Mouse (Mus musculus) lung, embryonic 15.5 days (tissue): ENCODE measurements around the gene Scaf11. TPM values are rescaled to one million over a fixed set of nuclear protein-coding genes. Genes with fewer than 3 reads are reported as not detected.

Source experiments
- ATAC-seq: fragments of 200-750 bp; cut with Nextera tagmentation; 2 replicates; pipeline ENCODE4 v1.8.0; 2017; ENCODE audit warnings: moderate number of reproducible peaks, borderline replicate concordance; ENCODE audit not compliant: low FRiP score, low TSS enrichment; ENCODE audit errors: extremely low read depth
- H3K27ac ChIP-seq: fragments of 300-500 bp; sonication (generic); 2 replicates; pipeline ENCODE4 v1.5.1; 2015; ENCODE audit warnings: moderate library complexity, mild to moderate bottlenecking, inconsistent platforms
- H3K27me3 ChIP-seq: fragments of 300-500 bp; sonication (generic); 2 replicates; pipeline ENCODE4 v1.6.1; 2015; ENCODE audit warnings: inconsistent platforms
- H3K36me3 ChIP-seq: fragments of 300-500 bp; sonication (generic); 2 replicates; pipeline ENCODE4 v1.6.1; 2015; ENCODE audit warnings: inconsistent platforms
- H3K4me1 ChIP-seq: fragments of 300-500 bp; sonication (generic); 2 replicates; pipeline ENCODE4 v1.6.1; 2015; ENCODE audit warnings: inconsistent platforms
- H3K4me2 ChIP-seq: fragments of 300-500 bp; sonication (generic); 2 replicates; pipeline ENCODE4 v1.6.1; 2015; ENCODE audit warnings: inconsistent platforms, mild to moderate bottlenecking, moderate library complexity
- H3K4me3 ChIP-seq: fragments of 300-500 bp; sonication (generic); 2 replicates; pipeline ENCODE4 v1.5.1; 2015; ENCODE audit warnings: mild to moderate bottlenecking, inconsistent platforms
- H3K9ac ChIP-seq: fragments of 300-500 bp; sonication (generic); 2 replicates; pipeline ENCODE4 v1.6.1; 2015; ENCODE audit warnings: inconsistent platforms
- H3K9me3 ChIP-seq: fragments of 300-500 bp; sonication (generic); 2 replicates; pipeline ENCODE4 v1.6.1; 2016; ENCODE audit warnings: inconsistent platforms
- WGBS: fragments of 180-500 bp; shearing (Covaris S2); methylation state at CpG from one replicate; pipeline ENCODE4 v1.1.7; 2015; 5-methylcytosine and 5-hydroxymethylcytosine counted together
- polyA plus RNA-seq: library from polyadenylated mRNA; unstranded; fragments of >200 nt; fragmentation: Nextera tagmentation; extraction: Ambion mirVana; gene quantifications from 2 replicates; pipeline ENCODE4 v1.2.1, GENCODE M21; 2015

The Scaf11 gene
- polyA plus RNA-seq, 1 experiment from 2014 or later: 93.5 TPM

GRCm38 (mm10) chr15:96487066-96487698, 26.5 kb upstream of the Scaf11 start:
- Histone ChIP-seq H3K36me3 (no peaks in the 10 kb centered on the region), H3K27me3 (no peaks in the 10 kb centered on the region), H3K4me2 (no peak overlapping the region), H3K9me3 (no peaks in the 10 kb centered on the region), H3K9ac (no peak overlapping the region), H3K27ac (no peak overlapping the region), H3K4me1 (no peaks in the 10 kb centered on the region; the same call in 1 of the 2 replicates), H3K4me3 (no peak overlapping the region)
- WGBS: 53% methylated on average over 12 of the region's 12 CpGs
- ATAC-seq: no peak

GRCm38 (mm10) chr15:96480822-96481221, 20.2 kb upstream of the Scaf11 start:
- no peak overlapping the region for H3K4me2 ChIP-seq
- no peak overlapping the region for H3K4me3 ChIP-seq
- no peak overlapping the region for H3K9ac ChIP-seq
- no peak for ATAC-seq
- no peak overlapping the region for H3K27ac ChIP-seq
- 84% methylated on average over 3 of the region's 3 CpGs for WGBS
- H3K36me3 ChIP-seq: no peaks in the 10 kb centered on the region
- no peaks in the 10 kb centered on the region for H3K9me3 ChIP-seq
- no peaks in the 10 kb centered on the region for H3K4me1 ChIP-seq
- H3K27me3 ChIP-seq: no peaks in the 10 kb centered on the region

DNA sequence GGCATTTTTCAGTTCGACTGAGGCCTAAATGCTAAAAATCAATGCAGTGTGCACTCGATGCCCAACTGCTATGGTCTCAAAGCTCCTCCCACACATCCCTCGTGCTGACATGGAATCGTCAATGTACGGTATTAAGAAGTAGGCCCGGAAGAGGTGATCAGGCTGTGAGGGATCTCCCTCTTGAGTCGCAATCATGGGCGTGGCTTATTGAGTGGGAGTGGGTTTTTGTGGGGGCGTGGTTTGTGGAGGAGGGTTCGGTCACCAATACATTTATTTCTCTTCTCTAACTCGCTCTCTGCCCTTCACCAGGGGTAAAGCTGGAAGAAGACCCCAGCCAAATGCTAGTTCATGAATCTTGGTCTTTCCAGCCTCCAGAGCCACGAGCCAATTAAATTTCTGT, 17.4 kb upstream of the Scaf11 start:
- no peaks in the 10 kb centered on the region for H3K27me3 ChIP-seq
- H3K27ac ChIP-seq: no peak overlapping the region
- no peak overlapping the region for H3K9ac ChIP-seq
- ATAC-seq: no peak
- no peaks in the 10 kb centered on the region for H3K36me3 ChIP-seq
- H3K4me1 ChIP-seq: no peaks in the 10 kb centered on the region
- no peak overlapping the region for H3K4me2 ChIP-seq
- no peaks in the 10 kb centered on the region for H3K9me3 ChIP-seq
- WGBS: 82% methylated on average over 12 of the region's 12 CpGs
- H3K4me3 ChIP-seq: no peak overlapping the region

DNA sequence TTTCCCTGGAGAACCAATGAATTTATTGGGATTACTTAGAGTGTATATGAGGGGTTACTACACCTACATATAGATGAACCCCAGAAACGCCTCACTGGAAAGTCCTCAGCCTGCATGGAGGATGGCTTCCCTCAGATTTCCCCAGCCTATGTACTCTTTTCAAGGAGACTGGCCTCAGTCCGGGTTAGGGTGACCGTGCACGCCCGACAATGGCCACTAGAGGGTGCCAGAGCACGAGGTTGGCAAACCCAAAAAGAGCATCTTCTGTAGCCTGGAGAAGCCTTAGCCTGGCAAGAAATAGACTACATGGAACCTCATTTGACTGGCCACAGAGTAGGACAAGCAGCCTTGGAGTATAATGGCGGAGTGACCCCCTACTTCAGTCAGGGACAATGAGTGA, 15.7 kb upstream of the Scaf11 start:
- H3K4me1 ChIP-seq: no peaks in the 10 kb centered on the region
- 9% methylated on average over 7 of the region's 7 CpGs for WGBS
- peak; percentile 69; the same call in 1 of the 2 replicates for ATAC-seq
- H3K9me3 ChIP-seq: no peaks in the 10 kb centered on the region
- no peak overlapping the region for H3K27ac ChIP-seq
- H3K36me3 ChIP-seq: no peaks in the 10 kb centered on the region
- no peak overlapping the region for H3K4me3 ChIP-seq
- no peak overlapping the region for H3K9ac ChIP-seq
- H3K4me2 ChIP-seq: no peak overlapping the region
- no peaks in the 10 kb centered on the region for H3K27me3 ChIP-seq

DNA sequence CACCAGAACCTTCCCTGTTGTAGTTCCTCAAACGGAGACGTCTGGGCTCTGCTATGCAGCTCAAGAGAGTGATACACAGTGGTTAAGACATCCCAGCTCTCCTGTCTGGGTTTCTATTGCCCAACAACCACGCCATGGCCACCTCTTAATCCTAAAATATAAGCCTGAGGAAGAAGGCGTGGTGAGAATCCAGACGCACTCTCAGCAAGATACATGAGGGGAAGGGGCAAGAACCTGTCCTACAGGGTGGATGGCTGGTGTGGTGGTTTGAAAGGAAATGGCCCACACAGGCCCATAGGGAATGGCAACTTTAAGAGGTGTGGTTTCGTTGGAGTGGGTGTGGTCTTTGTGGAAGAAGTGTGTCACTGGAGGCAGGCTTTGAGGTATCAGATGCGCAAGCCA, 14.9 kb upstream of the Scaf11 start:
- H3K4me1 ChIP-seq: no peaks in the 10 kb centered on the region
- H3K9me3 ChIP-seq: no peaks in the 10 kb centered on the region
- ATAC-seq: no peak
- no peaks in the 10 kb centered on the region for H3K36me3 ChIP-seq
- H3K4me2 ChIP-seq: no peak overlapping the region
- 83% methylated on average over 7 of the region's 7 CpGs for WGBS
- no peak overlapping the region for H3K27ac ChIP-seq
- no peak overlapping the region for H3K9ac ChIP-seq
- no peak overlapping the region for H3K4me3 ChIP-seq
- no peaks in the 10 kb centered on the region for H3K27me3 ChIP-seq

DNA sequence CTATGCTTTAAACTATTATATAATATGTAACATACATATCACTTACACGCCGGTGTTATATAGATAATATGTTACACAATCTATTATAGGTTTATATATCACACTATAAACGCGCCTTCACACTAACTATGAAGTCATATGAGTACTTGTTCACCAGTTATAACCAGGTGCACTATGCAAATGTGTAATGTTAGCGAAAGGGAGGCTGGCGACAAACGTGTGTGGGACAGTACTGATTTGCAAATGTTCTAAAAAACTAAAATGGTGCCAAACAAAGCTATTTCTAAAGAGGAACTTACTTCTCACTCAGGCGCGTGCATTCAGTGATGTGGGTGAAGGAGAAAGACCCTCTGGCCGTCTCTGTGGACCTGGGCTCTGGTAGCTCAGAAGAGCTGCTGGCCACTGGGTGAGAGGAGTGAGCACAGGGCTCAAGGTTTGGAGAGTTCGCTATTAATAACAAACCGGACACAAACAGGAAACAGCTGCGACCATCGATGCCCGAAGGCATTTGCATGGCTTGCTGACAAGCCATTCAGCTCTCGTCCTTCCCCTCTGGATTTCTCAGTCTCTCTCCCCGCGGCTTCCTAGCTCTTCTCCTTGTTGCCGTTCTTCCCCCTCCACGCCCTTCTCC, 13.8 kb upstream of the Scaf11 start:
- Histone ChIP-seq H3K27ac (peak overlapping the region; percentile 29; the same call in 1 of the 2 replicates), H3K27me3 (no peaks in the 10 kb centered on the region), H3K9me3 (no peaks in the 10 kb centered on the region), H3K4me3 (no peak overlapping the region), H3K4me1 (no peaks in the 10 kb centered on the region), H3K36me3 (no peaks in the 10 kb centered on the region), H3K9ac (no peak overlapping the region), H3K4me2 (no peak overlapping the region)
- no peak for ATAC-seq
- 68% methylated on average over 20 of the region's 20 CpGs for WGBS

DNA sequence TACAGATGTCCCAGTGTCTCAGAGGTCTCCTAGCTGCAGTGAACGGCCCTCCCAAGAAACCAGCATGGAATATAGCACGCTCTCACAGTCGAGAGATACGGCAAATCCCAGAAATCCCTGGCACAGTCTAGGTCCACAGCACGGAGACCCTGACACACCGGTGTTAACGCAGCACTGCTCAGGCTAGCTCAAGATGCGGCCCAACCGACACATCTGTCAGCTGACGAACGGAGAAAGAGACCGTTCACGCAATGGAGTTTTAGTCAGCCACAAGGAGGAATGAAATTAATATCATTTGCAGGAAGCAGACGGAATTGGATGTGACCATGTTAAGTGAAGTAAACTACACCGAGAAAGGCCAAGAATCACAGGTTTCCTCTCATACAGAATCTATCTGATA, 13.3 kb upstream of the Scaf11 start:
- H3K36me3 ChIP-seq: no peaks in the 10 kb centered on the region
- H3K27ac ChIP-seq: no peak overlapping the region
- no peak overlapping the region for H3K9ac ChIP-seq
- no peak overlapping the region for H3K4me3 ChIP-seq
- H3K27me3 ChIP-seq: no peaks in the 10 kb centered on the region
- ATAC-seq: no peak
- 88% methylated on average over 15 of the region's 15 CpGs for WGBS
- H3K4me2 ChIP-seq: no peak overlapping the region
- H3K9me3 ChIP-seq: no peaks in the 10 kb centered on the region
- no peaks in the 10 kb centered on the region for H3K4me1 ChIP-seq

DNA sequence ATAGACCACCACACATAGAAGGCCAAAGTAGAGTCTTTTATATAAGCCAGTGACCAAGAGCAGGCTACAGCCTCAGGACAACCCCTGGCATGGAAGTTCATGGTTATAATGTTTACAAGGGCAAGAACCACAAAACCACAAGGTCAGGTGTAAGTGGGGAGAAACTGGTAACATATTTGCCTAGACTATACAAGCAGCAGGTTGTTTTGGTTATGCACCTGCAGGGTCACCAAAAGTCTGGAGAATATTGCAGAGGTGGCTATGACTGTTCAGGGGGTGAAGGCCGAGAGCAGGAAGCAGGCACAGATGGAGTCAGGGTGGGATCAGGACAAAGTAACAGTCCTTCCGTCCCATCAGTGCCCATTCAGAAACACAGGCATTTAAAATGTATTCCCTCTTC, 7.7 kb upstream of the Scaf11 start:
- Histone ChIP-seq H3K36me3 (no peaks in the 10 kb centered on the region), H3K4me2 (no peak overlapping the region), H3K27ac (no peak overlapping the region), H3K9me3 (no peaks in the 10 kb centered on the region), H3K27me3 (no peaks in the 10 kb centered on the region), H3K9ac (no peak overlapping the region), H3K4me3 (no peak overlapping the region), H3K4me1 (no peaks in the 10 kb centered on the region)
- WGBS: 73% methylated on average over 2 of the region's 2 CpGs
- ATAC-seq: no peak

DNA sequence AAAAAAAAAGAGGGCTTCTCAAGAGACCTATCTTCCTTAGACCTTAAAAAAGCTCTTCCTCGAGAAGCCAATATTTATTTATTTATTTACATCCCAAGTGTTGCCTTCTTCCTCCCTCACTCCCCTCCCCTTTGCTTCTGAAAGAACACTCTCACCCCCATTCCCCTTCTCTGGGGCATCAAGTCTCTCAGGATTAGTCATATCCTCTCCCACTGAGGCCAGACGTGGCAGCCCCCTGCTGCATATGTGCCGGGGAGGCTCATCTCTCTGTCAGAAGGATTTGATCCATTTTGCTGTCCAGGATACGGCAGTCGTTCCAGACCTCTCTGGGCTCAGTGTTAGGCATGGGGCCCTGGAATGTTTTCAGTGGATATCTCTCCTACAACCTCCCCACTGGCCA, 7.2 kb upstream of the Scaf11 start:
- no peaks in the 10 kb centered on the region for H3K27me3 ChIP-seq
- H3K4me2 ChIP-seq: no peak overlapping the region
- H3K4me3 ChIP-seq: no peak overlapping the region
- H3K27ac ChIP-seq: no peak overlapping the region
- no peaks in the 10 kb centered on the region for H3K36me3 ChIP-seq
- no peaks in the 10 kb centered on the region for H3K4me1 ChIP-seq
- H3K9me3 ChIP-seq: no peaks in the 10 kb centered on the region
- WGBS: 56% methylated on average over 5 of the region's 5 CpGs
- ATAC-seq: no peak
- H3K9ac ChIP-seq: no peak overlapping the region

DNA sequence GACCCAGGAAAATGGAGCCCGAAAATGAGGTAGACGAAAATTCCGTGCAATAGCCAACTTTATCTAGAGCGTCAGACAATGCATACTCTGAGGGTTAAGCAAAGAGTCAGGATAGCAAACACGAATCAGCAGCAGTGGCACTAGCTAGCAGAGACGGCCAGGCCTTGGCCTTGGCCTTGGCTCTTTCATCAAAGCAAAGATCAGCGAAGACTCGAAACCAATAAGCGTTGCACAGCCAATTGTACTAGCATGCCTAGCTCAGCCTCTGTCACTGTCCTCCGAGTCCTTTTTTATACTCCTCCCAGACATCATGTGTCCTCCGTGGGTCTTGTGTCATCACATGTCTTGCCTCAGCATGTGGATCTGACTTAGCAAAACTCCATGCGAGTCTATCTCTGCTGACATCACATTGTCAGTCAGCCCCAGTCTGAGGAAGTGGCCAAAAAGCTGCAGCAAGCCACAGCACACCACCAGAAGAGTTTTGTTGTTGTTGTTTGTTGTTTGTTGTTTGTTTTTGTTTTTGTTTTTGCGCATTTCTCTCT, 5.8 kb upstream of the Scaf11 start:
- WGBS: 89% methylated on average over 13 of the region's 13 CpGs
- no peaks in the 10 kb centered on the region for H3K9me3 ChIP-seq
- H3K27ac ChIP-seq: no peak overlapping the region
- no peak for ATAC-seq
- H3K4me2 ChIP-seq: no peak overlapping the region
- peaks cover 3% of the 10 kb centered on the region; the same call in 1 of the 2 replicates for H3K4me1 ChIP-seq
- no peaks in the 10 kb centered on the region for H3K27me3 ChIP-seq
- H3K4me3 ChIP-seq: no peak overlapping the region
- no peaks in the 10 kb centered on the region for H3K36me3 ChIP-seq
- no peak overlapping the region for H3K9ac ChIP-seq

GRCm38 (mm10) chr15:96465076-96465475, 4.4 kb upstream of the Scaf11 start:
- ATAC-seq: no peak
- no peak overlapping the region for H3K27ac ChIP-seq
- no peaks in the 10 kb centered on the region for H3K27me3 ChIP-seq
- no peak overlapping the region for H3K9ac ChIP-seq
- WGBS: 82% methylated on average over 11 of the region's 11 CpGs
- H3K4me2 ChIP-seq: no peak overlapping the region
- H3K4me3 ChIP-seq: no peak overlapping the region
- H3K36me3 ChIP-seq: no peaks in the 10 kb centered on the region
- H3K9me3 ChIP-seq: no peaks in the 10 kb centered on the region
- peaks cover 3% of the 10 kb centered on the region; the same call in 1 of the 2 replicates for H3K4me1 ChIP-seq

- H3K27ac ChIP-seq: no peak overlapping the region
- 95% methylated on average over 15 of the region's 15 CpGs for WGBS
Observed at GRCm38 (mm10) chr15:96463821-96464220, 3.2 kb upstream of the Scaf11 start.

More at GRCm38 (mm10) chr15:96463821-96464220, 3.2 kb upstream of the Scaf11 start:
- Histone ChIP-seq H3K27me3 (no peaks in the 10 kb centered on the region), H3K9ac (no peak overlapping the region), H3K4me1 (peaks cover 9% of the 10 kb centered on the region), H3K9me3 (no peaks in the 10 kb centered on the region), H3K36me3 (no peaks in the 10 kb centered on the region), H3K4me3 (no peak overlapping the region), H3K4me2 (no peak overlapping the region)
- ATAC-seq: no peak
